Mouse (Mus musculus) left cerebral cortex, adult 18-20 months (tissue): ENCODE measurements at regions not wholly inside any gene's neighbourhood (a gene's known extent, or its start where the extent isn't known, plus 50 kb on each side); places are given as distances from the start of the nearest gene placed in this dataset.
A peak's percentile ranks its signal among the peaks of the same experiment; 100 is the strongest.

ENCODE experiments used
- DNase-seq, 2 experiments: peaks; one replicate each; pipeline ENCODE4 v3.0.0; 2021 to 2022; ENCODE audit warnings: low spot score in 2 of 2, mixed read lengths in 1 of 2

- no peak for DNase-seq
Measured at GRCm38 (mm10) chr17:45341573-45341972, 92.0 kb downstream of the Cdc5l start.

- DNase-seq: no peak
Measured at GRCm38 (mm10) chr17:45340851-45341250, 92.7 kb downstream of the Cdc5l start.

- DNase-seq: no peak
Measured at GRCm38 (mm10) chr17:45339226-45339625, 94.3 kb downstream of the Cdc5l start.

DNA sequence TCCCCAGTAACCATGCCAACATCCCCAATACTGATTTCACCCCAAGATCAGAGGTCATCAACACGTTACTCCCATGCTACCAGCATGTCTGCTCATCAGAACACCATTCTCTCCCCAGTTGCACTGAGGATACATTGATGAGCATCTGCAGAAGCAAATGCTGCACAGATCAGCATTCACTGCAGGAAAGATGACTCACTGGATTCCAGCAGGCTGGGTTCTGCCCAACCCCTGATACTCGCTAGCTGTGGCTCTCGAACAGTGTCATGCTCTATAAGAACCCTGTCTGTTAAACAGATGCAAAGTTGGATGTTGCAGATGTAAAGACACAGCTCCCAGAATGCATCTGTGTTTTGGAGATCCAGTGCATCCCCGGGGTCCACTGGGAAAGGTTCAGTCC lies 95.5 kb downstream of the Cdc5l start:
- peak in 1 of 2 experiments; percentile 28 for DNase-seq

GRCm38 (mm10) chr17:45335586-45336151 lies 97.9 kb downstream of the Cdc5l start:
- peak in 1 of 2 experiments; percentile 36 for DNase-seq

- peak in 1 of 2 experiments; percentile 27 for DNase-seq
Measured at GRCm38 (mm10) chr17:45334732-45335381, 98.7 kb downstream of the Cdc5l start.

- DNase-seq: no peak
Measured at GRCm38 (mm10) chr17:45332321-45332720, 101.2 kb downstream of the Cdc5l start.

GRCm38 (mm10) chr17:45329241-45329640 lies 104.3 kb downstream of the Cdc5l start:
- no peak for DNase-seq

GRCm38 (mm10) chr17:45326726-45327125 lies 106.8 kb downstream of the Cdc5l start:
- no peak for DNase-seq

DNA sequence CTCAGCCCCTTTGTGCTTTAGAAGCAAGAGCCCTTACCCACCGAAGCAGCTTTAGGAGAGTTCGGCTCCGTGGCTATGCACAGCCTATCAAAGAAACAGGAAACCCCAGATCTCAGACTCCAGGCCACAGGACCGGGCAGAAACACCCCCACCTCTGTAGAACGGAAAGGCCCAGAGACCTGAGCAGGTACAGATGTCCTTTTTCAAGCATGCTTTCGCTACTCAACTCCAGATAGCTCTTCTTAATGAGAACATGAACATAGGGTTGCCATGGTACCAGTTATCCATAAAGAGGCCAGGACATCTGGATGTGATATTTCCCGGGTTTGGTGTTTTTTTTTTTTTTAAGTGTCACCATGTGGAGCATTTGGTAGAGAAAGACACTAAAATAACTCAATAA lies 107.4 kb downstream of the Cdc5l start:
- DNase-seq: no peak

DNA sequence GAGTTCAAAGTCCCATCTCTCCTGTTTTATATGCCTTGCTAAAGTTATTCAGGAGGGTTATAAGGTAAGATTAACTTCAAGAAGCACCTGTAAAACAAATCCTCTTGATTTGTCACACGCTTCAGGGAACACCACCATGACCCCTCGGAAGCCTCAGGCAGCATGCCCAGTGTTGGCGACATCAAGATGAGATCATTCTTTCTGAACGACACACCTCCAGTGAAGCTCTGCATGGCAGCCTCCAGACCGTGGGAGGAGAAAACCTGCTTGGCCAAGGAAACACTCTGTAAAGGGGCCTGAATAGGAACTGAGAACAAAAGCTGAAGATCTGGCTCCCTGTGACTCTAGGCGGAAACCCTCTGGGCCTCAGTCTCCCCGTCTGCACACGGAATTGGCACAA lies 110.7 kb downstream of the Cdc5l start:
- DNase-seq: peak; percentile 14 to 22

DNA sequence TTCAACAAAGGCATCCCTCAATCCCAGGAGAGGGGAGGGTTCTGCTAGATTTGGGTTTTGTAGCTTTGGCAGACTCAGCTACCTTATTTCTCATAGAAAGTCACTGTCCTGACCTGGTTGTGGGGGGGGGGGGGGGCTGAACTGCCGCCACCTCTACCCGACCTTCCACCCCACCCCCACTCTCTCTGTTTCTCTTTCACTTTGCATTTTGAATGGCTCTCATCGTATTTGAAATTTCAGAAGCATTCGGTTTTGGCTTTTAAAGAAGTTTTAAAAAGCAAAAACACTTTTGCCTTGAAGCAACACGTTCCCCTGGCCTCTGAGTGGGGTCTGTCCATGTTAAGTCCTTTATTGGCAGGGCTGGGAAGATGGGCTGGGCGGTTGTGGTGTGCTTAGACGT lies 113.5 kb downstream of the Cdc5l start:
- DNase-seq: no peak

GRCm38 (mm10) chr17:45318211-45319076 lies 115.1 kb downstream of the Cdc5l start:
- DNase-seq: no peak

DNA sequence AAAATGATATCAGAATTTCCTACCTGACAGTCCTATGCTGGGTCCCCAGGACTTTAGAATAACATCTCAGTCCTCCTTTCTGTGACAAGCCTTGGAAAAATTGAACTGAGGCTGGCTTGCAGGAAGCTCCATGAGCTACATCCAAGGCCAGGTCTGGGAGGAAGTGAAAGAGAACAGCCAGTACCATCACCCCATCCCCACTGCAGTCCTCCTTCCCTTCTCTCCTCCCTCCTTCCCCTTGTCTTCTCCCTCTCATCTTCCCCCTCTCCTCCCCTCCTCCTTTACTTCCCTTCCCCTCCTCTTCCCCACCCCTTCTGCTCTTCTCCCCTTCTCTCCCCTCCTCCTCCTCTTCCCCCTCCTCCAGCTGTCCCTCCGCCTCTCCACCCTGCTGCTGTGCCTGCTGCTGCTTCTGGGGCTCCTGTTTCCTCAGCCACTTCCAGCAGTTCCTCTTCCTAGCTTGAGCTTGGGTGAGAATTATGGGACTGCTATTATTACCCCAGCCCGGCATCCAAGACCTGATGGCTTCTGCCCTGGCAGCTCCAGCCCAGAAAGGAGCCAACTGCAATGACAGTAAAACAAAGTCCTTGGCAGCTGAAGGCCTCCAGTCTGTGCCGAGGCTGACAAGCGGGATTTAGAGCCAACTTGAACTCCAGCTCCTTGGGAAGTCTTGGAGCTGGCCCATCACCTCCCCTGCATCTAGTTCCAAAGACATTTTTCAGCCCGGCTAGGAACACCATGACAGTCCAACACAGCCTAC lies 120.8 kb downstream of the Cdc5l start:
- DNase-seq: peak; percentile 10 to 36

GRCm38 (mm10) chr17:45306506-45306905 lies 127.0 kb downstream of the Cdc5l start:
- no peak for DNase-seq

DNA sequence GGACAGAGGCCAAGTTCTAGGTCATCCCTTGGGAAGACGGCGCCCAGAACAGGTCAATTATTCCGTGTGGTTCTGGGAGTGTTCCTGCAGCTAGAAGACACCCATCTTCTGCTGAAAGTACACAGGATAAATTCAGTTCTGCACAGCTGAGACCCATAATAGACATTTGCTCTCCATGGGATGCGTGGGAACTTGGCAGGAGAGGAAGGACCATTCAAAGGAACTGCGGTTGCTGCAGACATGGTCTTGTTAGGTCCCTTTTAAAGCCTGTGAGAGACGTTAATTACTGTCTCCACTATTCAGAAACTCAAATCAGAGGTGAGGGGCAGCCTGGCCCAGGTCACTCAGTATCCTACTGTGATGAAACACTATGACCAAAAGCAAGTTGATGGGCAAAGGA lies 130.4 kb downstream of the Cdc5l start:
- DNase-seq: peak in 1 of 2 experiments; percentile 20

DNA sequence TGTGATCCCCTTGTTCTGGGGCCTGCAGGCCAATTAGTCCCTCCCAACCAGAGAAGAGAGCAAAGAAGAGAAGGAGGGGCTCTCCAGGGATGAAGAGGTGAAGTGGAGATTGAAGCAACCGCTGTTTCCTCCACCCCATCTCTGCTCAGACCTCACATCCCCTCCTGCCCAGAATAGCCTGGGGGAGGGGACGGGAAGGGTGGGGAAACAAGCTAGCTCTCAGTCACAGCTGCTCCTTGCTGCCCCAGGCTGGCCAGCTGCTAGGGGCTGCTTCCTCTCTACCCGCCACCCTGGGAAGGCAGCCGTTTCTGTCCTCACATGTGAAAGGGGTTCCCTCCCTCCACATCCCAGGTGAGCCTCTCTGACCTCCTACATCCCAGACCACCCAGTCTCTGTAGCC lies 135.2 kb downstream of the Cdc5l start:
- DNase-seq: no peak

GRCm38 (mm10) chr17:45297860-45298259 lies 135.7 kb downstream of the Cdc5l start:
- DNase-seq: no peak

- no peak for DNase-seq
Measured at GRCm38 (mm10) chr17:45296363-45296762, 137.2 kb downstream of the Cdc5l start.

GRCm38 (mm10) chr17:45294886-45295285 lies 138.7 kb downstream of the Cdc5l start:
- no peak for DNase-seq

GRCm38 (mm10) chr17:45294256-45294865 lies 139.2 kb downstream of the Cdc5l start:
- no peak for DNase-seq
